Mouse (Mus musculus) liver, adult (tissue): ENCODE results near the gene Fam214a.

Source experiments
- GATA4 ChIP-seq: IDR thresholded peaks from 2 replicates; pipeline ENCODE4 v1.6.1; 2014; ENCODE audit warnings: mild to moderate bottlenecking, low read length; ENCODE audit not compliant: insufficient replicate concordance

Gene Fam214a

DNA sequence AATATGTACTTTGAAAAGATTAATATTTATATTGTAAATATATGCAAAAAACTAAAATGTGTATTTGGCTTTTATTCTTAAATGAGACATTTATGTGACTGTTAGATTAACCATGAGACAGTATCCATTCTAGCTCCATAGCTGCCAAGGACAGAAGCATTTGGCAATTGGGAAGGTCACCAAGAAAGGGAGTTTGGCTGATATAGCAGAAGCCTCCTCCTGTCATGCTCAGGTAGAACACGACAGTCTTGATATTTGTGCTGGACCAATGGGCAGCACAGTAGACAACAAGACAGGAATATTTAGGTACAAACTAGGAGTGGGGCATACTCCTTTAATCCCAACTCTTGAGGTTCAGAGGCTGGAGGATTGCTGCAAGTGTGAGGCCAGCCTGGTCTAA is 79.7 kb downstream of the Fam214a start:
- no peak for TF ChIP-seq GATA4

DNA sequence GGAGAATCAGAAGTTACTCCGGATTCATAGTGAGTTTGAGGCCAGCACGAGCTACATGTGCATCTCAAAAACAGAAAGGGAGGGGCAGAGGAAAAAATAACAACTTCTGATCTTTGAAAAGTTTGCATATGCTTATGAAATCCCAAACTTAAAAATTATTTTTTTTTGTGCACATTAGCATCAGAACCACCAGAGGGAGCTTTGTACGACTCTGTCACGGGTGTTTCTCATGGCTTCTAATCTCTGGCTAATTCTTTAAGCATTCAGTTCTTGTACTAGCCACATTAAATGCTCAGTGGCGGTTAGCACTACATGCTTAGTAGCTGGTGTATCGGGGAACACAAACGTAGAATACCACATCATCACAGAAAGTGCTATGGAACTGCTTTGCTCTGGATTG is 80.5 kb downstream of the Fam214a start:
- no peak for TF ChIP-seq GATA4

DNA sequence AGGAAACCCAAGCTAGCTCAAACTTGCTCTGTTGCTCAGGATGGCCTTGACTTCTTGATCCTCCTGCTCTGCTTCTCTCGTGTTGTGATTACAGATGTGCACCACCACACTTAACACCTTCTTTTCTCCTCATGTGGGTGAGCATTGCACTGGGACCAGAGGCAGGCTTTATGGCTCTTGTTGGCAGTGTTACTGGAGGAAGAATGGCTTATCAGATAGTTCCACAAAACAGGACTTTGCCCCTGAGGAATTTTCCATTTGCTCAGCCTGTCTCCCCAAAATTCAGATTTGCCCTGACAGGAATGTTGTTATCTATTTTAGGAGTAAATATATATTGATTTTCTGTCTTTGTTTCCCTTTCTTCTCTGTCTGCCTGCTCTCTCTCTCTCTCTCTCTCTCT is 82.0 kb downstream of the Fam214a start:
- peak; percentile 84 for TF ChIP-seq GATA4

DNA sequence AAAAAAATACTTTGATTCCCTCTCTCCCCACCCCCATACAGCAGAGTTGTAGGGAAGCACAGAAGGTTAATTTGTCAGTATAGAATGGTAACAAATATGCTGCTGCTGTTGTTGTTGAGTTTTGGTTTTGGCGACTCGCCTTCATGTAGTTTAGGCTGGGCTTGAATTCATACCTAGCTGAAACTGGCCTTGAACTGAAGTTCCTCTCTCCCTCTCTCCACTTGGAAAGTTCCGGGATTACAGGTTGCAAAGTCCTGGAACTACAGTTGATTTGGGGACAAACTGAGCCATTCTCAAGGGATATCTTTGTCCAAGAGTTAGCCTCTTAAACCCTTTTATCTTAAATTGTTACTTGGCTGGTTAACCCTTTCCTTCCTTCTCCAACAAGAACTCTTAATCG is 83.3 kb downstream of the Fam214a start:
- no peak for TF ChIP-seq GATA4

DNA sequence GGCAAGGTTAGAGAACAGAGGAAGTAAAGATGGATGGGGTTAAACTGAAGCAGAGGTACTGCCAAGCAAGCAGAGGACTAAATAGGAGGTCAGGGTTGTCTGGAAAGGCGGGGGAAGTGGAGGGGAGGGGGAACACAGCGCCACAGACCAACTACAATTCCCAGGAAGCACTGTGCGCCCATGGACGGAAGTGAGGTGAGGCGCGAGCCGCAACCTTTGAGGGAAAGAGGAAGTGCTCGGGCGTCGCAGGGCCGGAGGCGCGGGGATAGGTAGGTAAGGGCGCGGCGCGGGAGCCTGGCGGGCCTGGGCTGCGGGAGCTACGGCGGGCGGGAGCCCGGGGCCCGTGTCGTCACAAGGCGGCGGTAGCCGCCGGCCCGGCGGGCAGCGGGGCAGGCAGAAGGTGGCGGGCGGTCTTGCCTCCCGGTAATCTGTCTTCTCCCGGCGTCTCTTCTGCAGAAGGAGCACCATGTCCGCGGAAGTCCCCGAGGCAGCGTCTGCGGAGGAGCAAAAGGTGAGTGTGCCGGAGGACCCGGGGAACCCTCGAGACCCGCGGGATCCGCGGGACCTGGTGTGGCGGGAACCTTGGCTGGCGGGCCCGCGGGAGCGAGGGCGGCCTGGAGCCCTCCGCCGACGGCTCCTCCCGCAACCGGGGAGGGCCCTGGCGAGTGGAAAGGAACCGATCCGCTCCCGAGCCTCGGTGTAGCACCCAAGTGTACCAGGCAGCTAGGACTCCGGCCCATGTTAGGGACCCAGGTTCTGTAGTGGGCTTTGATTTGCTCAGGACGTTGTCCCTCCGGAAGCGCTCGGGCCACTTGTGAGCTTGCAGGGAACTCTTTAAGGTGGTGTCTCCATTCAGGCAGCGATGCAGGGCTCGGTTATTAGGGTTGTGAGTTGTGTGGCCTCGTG is 85.0 kb downstream of the Fam214a start, which contains the start of gene Arpp19:
Arpp19 (plus strand) TSS at position 164 of the 906 bp plus-strand sequence.
- TF ChIP-seq GATA4 = no peak

DNA sequence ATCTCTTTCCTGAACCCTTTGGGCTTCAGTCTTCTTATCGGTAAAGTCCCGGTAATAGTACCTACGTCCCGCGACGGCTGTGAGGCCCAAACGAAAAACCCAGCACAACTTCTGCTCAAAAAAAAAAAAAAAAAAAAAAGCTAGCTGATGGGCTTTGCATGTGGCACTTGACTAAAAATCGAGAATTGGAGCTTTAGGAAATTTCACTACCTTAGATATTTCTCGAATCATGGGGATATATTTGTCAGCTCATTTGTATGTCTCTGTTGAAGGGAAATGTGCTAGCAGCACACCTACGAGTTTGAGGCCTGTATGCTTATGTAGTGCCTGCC is 85.6 kb downstream of the Fam214a start:
- no peak for TF ChIP-seq GATA4

DNA sequence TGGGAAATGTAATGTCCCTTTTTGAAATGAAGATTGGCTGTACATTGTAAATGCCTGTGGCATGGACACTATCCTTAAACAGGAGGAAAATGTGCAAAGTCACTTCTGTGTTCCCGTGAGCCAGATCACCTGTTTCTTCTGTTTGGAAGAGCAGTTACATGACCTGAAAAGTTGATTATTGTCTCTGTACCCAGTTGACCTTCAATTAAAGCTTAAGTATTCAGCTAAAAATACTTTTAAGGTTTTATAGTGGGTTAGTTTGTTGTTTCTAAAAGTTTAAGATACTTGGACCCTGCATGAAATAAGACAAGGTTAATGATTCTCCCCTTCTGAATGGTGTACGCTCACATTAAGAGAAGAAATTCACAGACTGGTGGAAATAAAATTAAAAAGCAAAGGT is 87.9 kb downstream of the Fam214a start:
- no peak for TF ChIP-seq GATA4

DNA sequence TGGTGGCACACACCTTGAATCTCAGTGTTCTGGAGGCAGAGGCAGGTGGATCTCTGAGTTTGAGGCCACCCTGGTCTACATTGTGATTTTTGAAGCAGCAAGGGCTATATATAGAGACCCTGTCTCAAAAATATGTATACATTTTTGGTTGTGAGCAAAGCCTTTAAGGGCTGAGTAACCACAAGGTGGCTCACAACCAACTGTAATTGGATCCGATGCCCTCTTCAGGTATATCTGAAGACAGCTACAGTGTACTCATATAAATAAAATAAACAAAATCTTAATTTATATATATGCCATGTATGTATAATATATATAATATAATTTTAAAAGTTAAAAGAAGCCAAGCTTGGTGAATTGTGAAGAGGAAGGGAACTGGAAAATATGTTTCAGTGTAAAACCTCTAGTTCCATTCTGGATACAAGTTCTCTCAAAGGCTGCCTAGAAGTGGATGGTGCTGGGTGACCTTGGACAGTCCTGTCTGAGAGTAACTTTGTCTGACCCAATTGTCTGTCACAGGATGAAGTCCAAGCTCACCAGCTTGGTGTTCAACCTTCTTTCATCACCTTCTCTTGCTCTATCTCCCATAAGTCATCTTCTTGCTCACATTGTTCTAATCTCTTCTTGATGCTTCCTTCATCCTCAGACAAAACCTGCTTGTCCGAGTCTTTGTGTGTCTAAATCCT is 89.3 kb downstream of the Fam214a start:
- no peak for TF ChIP-seq GATA4

DNA sequence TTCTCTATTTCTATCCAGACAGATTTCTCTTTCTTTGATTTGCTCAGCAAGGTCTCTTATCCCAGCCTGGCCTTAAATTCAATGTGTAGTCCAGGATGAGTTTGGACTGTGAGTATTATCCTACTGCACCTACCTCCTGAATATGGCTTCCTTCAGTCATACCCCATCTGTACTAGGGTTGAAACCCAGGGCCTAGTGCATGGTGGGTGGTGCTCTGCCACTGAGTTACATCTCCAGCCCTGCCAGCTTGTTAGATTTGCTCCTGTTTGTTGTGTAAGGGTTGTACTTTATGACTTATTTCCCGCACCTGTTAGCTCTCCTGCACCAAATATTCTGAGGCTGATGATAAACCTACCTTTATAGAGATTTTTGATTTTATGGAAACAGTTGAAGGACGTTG is 90.5 kb downstream of the Fam214a start:
- TF ChIP-seq GATA4 = no peak

DNA sequence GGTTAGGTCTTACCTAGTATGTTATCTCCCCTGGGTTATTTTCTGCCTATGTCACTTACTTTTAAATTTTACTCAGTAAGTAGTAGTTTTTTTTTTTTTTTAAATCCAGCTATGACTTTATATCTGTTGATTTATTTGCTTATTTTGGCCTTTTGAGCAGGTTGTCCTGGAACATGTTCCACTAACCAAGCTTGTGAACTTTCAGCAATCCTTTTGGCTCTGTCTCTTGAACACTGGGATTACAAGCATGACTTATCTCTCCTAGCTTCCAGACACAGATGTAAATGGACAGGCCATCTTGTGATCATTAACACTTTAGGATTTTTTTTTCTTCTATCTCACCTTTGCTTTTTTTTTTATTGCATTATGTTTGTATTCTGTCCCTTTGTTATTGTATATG is 94.4 kb downstream of the Fam214a start:
- TF ChIP-seq GATA4 = no peak

DNA sequence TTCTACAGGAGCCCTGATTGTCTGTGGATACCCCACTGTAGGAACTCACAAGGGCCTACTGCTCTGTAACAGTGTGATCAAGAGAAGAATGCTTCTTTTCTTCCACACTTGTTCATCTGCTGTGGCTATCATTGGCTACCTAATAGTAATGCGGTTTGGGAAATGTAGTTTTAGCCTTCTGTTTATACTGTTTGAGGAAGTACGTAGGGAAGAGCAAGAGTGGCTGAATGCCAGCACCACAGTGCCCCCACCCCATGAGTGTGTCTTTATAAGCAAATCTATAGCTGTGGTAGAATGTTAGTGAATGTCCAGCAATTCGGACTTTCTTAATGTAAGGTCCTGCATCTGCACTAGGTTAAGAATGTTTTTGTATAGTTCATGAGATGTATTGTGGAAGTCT is 96.4 kb downstream of the Fam214a start:
- TF ChIP-seq GATA4 = no peak

DNA sequence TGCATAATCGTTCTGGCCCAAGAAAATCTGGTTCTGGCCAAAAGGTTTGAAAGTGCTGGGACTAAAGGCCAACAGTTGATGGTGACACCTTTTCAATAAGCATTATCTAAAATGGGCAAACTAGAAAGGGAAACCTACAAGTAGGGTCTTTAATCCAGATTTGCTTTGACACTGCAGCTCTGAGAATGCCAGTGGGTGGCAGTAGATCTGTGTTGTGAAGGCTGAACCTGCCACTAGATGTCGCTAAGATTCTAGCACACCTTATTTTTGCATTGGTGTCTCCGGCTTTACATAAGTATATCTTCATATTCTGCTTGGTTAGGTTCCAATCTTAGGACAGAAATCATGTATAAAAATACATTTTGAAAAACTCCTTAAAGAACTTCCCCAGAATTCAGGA is 97.3 kb downstream of the Fam214a start:
- no peak for TF ChIP-seq GATA4

DNA sequence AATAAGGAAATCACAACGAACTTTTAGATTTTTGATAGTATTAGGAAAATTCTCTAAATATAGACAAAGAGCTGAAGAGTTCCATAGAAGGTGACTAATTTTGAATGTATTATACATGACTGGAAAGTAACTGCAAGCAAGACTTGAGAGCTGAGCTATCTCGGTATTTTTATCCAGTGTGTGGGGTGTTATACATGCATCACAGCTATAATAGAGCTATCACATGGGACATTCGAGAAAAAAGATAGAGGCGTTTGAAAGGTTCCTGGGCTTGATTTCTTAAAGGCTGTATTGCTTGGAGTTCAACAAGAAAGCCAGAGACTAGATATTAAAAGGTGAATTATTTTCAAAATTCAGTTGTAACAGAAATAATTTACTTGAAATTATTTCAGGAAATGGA is 99.2 kb downstream of the Fam214a start:
- TF ChIP-seq GATA4 = no peak

DNA sequence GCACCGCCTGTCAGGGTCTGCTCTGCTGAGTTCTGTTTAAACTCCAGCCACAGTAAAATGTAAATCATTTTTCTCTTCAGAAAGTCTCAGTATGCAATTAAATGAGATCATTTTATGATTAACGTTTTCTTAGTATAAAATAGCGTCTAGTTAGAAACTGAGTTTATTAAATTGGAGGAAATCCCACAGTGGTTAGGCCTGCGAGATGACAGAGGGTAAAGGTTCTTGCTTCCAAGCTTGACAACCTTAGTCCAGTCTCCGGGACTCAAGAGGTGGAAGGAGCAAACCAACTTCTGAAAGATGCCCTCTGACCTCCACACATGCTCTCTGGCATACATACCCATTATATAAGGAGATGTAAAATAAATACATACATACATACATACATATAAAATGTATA is 102.4 kb downstream of the Fam214a start:
- no peak for TF ChIP-seq GATA4

DNA sequence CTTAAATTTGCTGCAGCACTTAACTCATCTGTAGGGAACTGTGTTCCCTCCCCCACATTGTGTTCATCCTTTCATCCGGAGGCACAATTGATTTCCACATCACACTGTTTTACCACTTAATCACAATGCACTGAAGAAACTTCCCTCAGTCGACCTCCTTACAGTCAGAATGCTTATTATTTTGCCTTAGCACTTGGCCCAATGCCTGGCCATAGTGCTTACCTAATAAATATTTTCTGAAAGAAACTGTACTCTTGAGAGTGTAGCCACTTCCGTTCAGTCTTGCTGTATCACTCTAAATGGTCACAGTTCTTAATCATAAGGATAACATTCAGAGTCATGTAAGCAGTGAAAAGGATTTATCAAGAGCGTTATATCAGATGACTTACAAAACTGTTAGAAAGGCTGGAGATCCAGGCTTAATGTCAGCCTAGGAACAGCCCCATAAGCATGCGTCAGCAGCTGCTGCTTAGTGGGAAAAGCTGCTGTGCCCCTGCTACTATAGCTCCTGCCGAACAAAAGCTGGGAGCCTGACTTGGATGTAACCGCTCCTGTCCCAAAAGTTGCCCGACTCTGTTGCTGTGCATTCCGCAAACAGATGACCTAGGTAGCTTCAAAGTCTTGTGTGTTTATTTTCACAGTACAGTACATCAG is 112.1 kb downstream of the Fam214a start:
- TF ChIP-seq GATA4 = no peak

DNA sequence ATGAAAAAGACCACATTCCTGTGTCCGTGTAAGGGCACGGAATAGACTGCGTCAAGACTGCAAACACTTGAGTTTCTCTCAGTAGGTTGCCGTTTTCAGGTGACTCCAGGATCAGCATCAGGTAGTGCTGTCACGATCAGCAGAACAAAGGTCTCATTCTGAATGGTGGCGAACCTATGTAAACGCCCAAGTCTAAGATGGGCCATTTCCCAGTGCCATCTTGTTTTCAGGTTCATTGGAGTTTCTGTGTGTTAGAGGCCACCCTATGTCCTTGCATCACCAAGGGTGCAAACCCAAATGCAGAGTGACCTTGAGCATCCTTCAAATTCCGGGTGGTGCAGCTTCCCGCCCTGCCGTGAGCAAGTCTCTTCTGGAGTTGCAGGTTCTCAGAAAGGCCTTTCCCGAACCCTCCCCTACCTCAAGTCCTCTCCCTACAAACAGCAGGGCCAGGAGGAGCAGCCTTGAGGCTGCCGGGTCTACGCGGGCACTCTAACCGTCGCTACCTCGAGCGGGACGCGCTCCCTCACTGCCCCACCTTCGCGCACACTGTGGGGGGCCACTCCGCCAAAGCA is 117.9 kb downstream of the Fam214a start, which contains the start of gene Myo5a:
Myo5a (plus strand) TSS at position 559 of the 572 bp plus-strand sequence.
- TF ChIP-seq GATA4 = no peak
